Mouse (Mus musculus) common myeloid progenitor, adult 5-6 weeks (primary cell): ENCODE data around the gene Ddit4. TPM values are rescaled to one million over a fixed set of nuclear protein-coding genes. Genes with fewer than 3 reads are reported as not detected.
A peak's percentile ranks its signal among the peaks of the same experiment; 100 is the strongest.

Experiments
- ATAC-seq: replicated peaks from 2 replicates; pipeline ENCODE4 v1.8.0; 2016; ENCODE audit warnings: low read depth, mild to moderate bottlenecking, moderate TSS enrichment, inconsistent platforms; ENCODE audit not compliant: poor library complexity, severe bottlenecking
- total RNA-seq: library from RNA; stranded (forward); fragments of 200-1000, 187-1606 nt; gene quantifications from 2 replicates; pipeline ENCODE4 v1.2.3, GENCODE M21; 2017

The Ddit4 gene
- total RNA-seq, 1 experiment from 2014 or later: 4.2 TPM

GRCm38 (mm10) chr10:59924305-59924704, 27.3 kb downstream of the Ddit4 start:
- ATAC-seq: peak; percentile 48

GRCm38 (mm10) chr10:59923493-59923892, 28.1 kb downstream of the Ddit4 start:
- no peak for ATAC-seq

- peak; percentile 68 for ATAC-seq
Measured at GRCm38 (mm10) chr10:59920810-59921681, 30.6 kb downstream of the Ddit4 start.

- no peak for ATAC-seq
Measured at GRCm38 (mm10) chr10:59920485-59920809, 31.2 kb downstream of the Ddit4 start.

GRCm38 (mm10) chr10:59919494-59920181, 32.0 kb downstream of the Ddit4 start:
- no peak for ATAC-seq

GRCm38 (mm10) chr10:59918111-59918510, 33.5 kb downstream of the Ddit4 start:
- ATAC-seq: no peak

GRCm38 (mm10) chr10:59916649-59917048, 35.0 kb downstream of the Ddit4 start:
- peak; percentile 79 for ATAC-seq

GRCm38 (mm10) chr10:59916159-59916558, 35.5 kb downstream of the Ddit4 start:
- no peak for ATAC-seq

GRCm38 (mm10) chr10:59915196-59915962, 36.3 kb downstream of the Ddit4 start:
- no peak for ATAC-seq

- no peak for ATAC-seq
Measured at GRCm38 (mm10) chr10:59911561-59912198, 40.0 kb downstream of the Ddit4 start.

GRCm38 (mm10) chr10:59911091-59911490, 40.5 kb downstream of the Ddit4 start:
- no peak for ATAC-seq

GRCm38 (mm10) chr10:59909357-59909847, 42.2 kb downstream of the Ddit4 start:
- ATAC-seq: peak; percentile 40

- no peak for ATAC-seq
Measured at GRCm38 (mm10) chr10:59908776-59909315, 42.8 kb downstream of the Ddit4 start.

- peak; percentile 41 for ATAC-seq
Measured at GRCm38 (mm10) chr10:59907695-59908299, 43.8 kb downstream of the Ddit4 start.

GRCm38 (mm10) chr10:59907080-59907609, 44.5 kb downstream of the Ddit4 start:
- no peak for ATAC-seq

- ATAC-seq: no peak
Measured at GRCm38 (mm10) chr10:59903170-59903569, 48.5 kb downstream of the Ddit4 start.

- ATAC-seq: no peak
Measured at GRCm38 (mm10) chr10:59902606-59902990, 49.0 kb downstream of the Ddit4 start.

- no peak for ATAC-seq
Measured at GRCm38 (mm10) chr10:59901986-59902605, 49.5 kb downstream of the Ddit4 start.

- ATAC-seq: no peak
Measured at GRCm38 (mm10) chr10:59901463-59901862, 50.2 kb downstream of the Ddit4 start.
